Mouse (Mus musculus) induced T-regulatory cell, adult 2 months (primary cell): ENCODE measurements at regions not wholly inside any gene's neighbourhood (a gene's known extent, or its start where the extent isn't known, plus 50 kb on each side); places are given as distances from the start of the nearest gene placed in this dataset.
A peak's percentile ranks its signal among the peaks of the same experiment; 100 is the strongest.

Source experiments
- DNase-seq: peaks from one replicate; pipeline ENCODE4 v3.0.0-alpha.2; 2012; ENCODE audit warnings: low read depth

DNA sequence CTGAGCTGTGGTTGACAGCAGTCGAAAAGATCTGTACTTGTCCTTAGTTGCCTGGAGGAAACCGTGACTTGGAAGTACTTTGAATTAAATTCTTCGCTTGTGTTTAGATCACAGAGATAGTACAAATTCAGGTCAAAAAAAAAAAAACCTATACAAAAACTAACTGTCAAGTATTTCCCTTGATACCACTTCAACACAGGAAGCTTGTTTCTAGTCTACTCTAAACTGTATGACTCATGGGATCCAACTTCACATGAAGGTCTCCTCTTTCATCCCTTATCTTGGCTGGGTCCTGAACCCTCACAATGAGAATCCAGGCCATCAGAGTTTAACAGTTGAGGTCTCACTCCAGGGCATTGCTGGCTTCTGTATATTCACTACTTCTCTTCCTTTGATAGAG lies 54.8 kb downstream of the Tmem30b start:
- DNase-seq: peak; percentile 17

DNA sequence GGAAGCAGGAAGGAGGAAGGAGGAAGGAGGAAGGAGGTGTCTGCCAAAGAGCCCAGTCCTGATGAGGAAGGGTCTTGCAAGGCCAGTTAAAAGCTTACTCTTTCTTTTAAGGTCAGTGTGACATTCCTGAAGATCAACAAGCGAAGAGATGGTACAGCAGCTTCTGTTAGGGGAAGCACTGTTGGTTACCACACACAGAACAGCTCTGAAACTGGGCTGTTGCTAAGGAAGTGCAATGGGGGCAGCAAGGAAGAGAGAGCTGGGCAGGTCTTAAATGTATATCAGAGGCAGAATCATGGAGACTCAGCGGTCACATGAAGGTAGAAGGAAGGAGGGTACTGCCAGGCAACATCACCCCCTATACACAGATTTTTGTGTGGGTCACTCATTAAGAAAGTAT lies 63.3 kb downstream of the Tmem30b start:
- no peak for DNase-seq

DNA sequence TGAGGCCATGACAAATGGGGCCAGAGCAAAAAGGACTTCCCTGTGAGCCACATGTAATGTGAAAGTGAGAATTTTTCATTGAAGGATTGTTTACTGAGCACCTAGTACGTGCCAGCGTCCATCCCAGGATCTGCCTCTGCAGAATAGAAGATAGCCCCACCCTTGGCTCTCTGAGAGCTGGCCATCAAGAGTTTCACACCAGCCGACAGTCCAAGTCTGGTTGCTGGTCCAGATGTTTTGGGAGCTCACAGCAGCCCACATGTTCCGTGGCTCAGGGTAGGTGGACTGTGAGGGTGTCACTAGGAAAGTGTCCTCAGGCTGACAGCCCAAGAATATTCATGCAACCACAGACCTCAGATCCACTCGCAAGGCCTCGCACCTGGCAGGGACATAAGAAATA lies 63.9 kb downstream of the Tmem30b start:
- DNase-seq: no peak

DNA sequence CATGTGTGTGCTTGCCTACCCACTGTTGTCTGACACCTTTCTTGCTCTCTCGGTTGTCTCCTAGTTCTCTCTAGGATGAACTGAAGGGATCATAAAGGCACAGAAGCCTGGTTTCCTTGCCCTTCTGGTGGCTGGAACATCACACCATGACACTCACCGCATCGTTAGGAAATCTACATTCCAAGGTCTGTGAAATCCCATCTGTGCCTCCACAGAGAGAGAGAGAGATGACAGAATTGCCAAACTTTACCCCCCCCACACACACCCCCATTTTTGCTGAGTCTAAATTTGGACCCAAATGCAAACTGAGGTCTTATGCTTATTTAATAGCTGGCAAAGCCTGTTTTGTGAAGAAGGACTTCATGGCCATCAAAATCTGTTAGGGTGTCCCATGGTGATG lies 64.5 kb downstream of the Tmem30b start:
- DNase-seq: no peak

DNA sequence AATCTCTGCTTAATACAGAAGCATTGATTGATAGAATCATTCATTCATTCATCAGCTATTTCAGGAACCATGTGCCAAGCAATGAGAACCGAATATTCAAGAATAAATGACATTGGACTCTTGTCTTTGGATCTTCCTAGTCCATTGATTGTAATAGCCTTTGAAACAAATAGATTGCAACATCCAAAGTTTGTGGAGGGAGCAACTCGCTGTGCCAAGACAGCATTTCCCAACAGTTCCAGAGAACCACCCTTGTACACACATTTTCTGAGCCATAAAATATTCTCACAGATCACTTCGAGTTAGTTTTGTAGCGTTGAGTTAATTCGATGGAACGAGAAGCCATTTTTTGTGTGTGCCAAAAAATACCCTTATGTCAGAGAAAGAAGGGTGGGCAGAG lies 65.0 kb downstream of the Tmem30b start:
- DNase-seq: no peak

DNA sequence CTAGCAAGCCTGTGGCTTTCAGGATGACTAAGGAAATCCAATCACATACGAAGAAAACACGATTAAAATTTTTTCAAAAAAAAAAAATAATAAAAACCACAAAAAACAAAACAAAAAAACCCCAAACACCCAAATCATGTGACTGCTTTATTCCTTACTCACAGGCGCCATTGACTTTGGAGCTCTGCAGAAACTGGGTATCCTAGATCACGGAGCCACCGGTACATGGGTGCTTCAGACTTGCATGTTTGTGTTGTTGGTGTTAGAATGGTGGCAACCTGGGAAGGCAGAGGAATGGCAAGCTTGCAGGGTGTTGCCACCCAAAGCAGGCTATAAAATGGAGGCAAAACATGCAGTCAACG lies 65.6 kb downstream of the Tmem30b start:
- no peak for DNase-seq

DNA sequence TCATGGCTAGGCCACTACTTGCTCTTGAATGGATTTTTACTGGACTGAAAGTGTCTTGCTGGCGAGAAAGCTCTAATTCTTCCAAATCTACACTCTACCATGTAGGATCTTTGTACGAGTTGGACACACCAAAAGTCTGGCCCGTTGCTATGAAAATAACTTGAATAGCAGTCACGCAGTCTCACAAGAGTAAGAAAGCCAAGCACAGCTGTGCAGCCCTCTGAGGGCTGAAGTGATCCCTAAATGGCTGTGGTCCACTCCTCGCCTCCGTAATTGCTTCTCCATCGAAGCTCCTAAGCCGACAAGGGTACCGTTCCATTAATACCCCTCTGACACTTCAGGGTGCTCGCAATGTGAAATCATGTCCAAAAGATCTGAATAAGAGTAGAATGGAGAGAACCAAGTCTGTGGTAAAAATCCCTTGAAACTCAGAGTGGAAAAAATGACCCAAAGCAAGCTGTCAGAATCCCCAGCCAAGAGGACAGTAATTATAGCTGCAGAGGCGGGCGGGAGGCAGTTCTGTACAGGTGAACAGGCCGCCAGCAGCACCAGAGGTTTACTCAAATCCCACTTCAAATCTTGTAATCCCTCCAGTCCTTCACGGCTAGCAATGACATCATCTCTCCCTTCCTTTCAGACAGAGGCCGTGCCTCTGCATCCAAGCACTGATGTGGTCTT lies 66.1 kb downstream of the Tmem30b start:
- DNase-seq: no peak

DNA sequence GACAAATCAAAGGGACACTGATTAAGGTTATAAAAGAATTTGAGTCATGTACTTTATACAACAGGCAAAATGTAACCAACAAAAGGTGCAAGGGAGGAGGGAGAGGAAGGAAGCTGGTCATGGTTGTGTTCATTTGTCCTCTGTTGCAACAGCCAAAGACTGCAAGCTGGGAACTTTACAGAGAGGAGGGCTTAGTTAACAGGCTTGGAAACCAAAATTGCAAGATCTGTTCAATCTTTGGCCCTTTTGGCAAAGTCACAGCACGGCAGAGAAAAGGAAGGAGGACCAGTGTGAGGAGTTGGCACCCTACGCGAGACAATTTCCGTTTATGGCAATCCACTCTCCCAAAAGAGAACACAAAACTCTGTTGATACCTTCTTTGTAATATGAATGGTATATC lies 67.6 kb downstream of the Tmem30b start:
- no peak for DNase-seq

DNA sequence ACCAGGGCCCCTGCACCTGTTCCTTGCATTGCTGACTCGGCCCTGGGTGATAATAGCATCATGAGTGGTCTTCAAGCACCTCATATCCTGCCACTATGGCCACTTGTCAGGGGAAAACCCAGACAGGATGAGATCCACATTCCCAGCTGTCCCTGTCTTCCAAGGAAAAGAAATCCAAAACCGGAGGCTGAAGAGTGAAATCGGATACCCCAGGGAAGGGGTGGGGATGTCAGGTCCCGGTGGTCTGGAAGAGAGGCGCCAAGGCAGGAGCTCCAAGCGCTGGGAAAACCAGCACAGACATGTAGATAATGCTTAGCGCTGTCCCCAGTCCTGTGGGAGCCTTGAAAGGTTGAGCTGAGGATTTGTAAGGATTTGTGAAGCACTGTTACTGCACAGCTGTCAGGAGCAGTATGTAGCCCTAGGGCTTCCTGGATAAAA lies 69.8 kb downstream of the Tmem30b start:
- DNase-seq: no peak

DNA sequence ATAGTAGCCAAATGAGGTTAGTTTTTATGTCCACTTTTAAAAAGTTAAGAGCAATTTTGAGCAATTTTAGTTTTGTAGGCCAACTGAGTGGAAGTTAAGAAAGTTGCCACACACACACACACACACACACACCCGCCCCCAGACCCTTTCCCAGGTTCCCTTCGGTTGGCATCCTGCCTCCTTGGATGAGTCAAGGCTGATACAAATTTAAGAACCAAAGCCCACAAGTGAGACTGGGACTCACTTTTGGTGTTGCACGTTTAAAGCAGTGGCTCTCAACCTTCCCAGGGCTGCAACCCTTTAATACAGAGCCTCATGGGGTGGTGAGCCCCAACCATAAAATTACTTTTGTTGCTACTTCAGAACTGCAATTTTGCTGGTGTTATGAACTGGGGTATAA lies 70.4 kb downstream of the Tmem30b start:
- no peak for DNase-seq

DNA sequence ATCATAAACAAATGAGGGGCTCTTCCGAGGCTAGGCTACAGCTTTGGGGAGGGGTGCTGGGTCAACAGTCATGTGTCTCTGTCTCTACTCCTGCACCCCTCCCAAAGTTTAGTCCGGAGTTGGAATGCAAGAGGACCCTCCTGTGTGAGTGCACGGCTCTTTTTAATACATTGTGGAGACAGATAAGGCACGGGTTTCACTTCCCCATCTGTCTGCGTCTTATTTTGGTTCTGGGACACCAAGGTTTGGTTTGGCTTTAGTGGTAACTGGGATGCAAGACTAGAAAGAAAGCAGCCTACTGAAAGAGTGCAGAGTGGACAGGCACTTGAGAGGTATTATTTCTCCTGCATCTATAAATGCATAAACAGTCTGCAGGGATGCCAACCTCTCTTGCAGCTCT lies 71.2 kb downstream of the Tmem30b start:
- no peak for DNase-seq

DNA sequence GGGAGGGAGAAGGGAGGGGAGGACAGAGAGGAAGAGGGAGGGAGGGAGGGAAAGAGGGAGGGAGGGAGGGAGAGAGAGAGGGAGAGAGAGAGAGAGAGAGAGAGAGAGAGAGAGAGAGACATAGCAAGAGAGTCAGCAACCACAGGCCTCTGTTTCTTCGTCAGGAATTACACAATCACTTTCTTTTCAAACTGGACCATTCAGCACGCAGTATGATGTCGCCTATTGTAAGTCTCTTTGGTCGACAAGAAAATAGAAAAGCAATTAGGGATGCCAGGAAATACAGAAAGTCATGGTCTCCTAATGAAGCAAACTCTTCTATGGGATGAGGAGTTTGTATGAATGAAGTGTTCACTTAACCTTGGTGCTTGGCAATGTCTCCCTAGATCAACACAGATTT lies 73.1 kb downstream of the Tmem30b start:
- DNase-seq: no peak

DNA sequence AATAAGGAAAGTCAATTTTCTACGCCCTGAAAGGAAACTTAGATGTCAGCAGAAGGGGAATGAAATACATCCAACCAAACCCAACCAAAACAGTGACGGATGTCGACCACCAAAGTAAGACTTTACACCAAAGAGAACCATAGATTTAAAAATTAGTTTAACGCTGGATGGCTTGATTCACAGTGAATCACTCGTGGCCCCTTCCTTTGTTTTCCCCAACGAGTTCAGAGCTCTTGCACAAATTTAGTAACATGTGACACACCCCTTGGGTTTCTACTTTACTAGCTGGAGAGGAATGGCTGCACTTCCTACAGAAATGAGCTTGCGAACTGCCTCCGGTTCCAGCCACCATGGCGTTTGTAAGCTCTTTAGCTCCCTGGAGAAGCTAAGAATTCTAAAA lies 74.2 kb downstream of the Tmem30b start:
- no peak for DNase-seq

DNA sequence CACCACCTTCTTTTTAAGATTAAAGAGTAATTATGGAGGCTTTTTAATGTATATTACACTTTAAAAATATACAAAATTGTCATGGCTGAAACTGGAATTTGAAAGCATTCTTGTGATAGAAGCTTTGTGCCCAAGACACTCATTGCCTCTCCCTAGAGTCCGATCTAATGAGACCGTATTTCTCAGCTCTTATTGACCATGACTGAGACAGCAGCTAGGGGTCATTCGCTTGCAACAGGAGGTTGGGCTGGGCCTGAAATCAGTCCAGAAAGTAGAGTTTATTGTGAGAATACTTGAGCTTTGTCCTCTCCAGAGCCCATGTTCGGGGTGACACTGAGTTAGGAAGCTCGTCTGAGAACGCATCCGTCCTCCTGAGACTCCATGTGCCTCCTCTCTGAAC lies 79.7 kb downstream of the Tmem30b start:
- DNase-seq: no peak

DNA sequence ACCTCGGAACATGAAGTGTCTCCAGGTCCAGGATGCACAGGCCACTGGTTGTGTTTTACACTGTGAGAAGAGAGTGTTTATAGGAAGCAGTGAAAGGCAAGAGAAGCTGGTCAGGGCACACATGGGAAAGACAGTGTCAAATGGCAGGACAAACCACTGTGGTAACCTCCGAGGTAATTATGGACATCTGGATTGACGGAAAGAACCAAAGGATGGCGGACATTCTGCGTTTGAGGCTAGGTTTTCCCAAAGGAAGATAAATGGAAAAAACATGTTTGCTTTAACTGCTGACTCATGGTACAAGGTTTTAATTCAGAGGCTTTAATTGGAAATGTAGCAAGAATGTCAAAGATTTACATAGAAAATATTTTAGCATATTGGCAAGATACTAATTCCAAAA lies 80.2 kb downstream of the Tmem30b start:
- no peak for DNase-seq

DNA sequence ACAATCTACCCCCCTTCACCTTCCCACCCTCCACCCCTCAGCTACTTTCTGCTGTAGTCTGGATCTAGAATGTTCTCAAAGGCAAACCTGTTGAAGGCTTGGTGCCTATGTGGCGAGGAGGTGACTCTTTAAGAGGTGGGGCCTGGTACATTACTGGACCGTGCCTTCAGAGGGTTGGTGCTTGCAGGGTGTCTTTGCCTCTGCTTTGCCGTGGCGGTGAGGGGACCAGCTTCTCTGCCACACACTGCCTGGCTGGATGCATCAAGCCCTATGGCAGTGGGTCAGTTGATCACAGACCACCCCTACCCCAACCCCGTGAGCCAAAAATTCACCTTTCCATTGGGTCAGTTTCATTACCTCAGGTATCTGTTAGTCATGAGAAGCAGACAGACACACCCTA lies 81.9 kb downstream of the Tmem30b start:
- no peak for DNase-seq

DNA sequence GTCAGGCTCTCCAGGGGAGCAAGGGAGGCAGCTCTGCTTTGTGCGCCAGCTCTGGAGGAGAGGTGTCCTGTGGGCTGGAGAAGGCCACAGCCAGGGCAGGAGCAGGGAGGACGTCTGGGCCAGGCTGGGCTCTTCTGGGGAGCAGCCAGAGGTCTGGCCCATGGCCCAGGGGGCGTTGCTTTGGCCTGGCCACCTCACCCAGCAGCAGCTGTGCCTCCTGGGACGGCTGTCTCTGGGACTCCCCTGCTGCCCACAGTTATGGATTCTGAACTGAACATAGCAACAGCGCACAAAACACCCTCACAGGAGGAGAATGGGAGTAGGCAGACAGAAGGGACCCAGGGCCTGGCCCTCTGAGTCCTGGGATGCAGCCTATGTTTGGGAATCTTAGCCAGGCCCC lies 84.1 kb downstream of the Tmem30b start:
- no peak for DNase-seq

DNA sequence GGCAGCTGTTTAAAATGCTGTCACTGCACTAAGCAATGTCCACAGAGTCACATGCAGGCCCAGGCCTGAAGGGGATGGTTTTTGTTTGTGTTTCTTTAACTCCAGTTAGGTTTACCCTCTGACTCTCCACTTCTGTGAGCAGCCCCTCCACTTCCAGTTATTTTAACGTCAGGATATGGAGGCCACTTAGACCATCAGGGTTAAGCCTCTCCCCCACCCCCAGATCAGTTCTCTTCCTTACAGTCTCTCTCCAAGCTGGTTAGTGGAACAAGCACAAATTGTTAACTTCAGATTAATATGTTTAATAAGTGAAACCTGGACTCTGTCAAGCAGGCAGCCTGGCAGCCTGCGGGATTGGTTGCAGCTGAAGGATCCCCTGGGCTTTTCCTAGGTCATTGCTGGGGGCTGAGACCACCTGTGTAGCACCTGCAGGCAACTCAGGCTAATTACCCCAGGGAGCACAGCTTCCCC lies 85.9 kb downstream of the Tmem30b start:
- DNase-seq: no peak

DNA sequence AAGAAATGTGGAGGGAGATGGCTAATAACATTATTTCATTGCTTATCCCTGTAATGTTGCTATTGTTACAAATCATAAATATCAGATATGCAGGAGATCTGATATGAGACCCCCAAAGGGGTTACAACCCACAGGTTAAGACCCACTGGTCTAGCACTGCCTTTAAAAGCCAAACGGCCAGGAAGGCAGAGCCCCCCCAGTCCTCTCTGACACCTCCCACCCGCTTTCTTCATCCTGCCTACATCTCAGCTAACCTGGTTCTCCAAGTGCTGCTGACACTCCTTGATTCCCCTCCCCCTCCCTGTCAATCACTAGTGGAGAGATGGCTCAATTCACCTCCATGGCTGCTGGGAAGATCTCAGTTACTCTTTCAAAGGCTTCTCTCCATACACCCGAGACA lies 94.9 kb downstream of the Tmem30b start:
- no peak for DNase-seq

DNA sequence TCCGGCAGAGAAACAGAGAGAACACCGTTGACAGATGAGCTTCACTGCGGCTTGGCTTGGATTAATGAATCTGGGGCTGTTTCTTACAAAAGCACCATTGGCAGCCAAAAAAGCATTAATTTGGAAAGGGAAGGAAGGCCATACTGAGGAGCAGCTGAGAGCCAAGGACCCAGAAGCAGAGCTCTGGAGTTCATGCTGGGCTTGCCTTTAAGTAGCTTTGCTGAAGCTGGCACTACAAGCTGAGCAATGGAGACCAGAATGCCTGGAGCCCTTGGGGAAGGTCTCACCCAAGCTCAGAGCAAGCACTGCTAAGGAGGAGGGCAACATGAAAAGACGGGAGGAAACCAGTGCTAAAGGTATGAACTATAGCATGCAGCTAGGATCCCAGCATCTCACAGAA lies 95.7 kb downstream of the Tmem30b start:
- no peak for DNase-seq

DNA sequence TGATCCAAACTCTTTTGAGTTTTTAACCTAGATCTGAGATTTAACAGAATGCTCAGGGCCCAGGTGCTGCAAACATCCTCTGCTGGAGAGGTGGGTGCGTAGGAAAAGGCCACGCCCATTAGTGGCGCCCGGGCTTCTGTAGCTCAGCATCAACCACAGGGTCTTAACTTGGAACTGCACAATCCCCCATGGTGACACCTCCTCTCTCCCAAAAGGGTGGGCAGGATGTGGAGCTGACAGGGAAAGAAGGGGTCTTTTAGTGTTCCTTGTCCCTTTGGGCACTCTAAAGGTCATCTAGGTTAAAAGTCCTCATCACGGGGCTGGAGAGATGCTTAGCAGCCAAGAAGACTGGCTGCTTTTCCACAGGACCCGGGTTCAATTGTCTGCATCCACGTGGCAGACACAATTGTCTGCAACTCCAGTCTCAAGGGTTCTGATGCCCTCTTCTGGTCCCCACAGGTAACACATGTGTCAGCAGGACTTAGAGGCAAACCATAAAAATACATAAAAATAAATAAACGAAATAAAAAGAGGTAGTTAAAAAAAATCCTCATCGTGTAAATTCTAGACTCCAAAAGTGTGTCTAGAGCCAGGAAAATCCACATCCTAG lies 96.2 kb downstream of the Tmem30b start:
- DNase-seq: peak; percentile 49

DNA sequence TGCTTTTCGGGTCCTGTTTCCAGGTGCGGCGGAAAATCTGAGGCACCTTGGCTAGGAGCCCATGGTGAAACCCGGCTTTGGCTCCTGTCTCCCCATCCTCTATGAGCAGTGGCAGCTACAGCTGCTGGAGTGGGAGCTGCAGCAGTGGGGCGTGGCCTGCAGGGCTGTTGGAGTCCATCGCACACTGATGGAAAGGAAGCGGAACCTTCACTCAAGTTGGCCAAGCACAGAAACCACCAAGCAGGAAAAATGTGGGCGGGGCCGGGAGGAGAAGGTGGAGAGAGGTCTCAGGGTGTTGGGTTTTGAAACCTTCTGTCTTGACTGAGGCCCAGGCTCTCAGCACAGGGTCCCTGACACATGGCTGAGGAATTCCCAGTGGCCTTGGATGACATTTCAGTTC lies 97.1 kb downstream of the Tmem30b start:
- no peak for DNase-seq

DNA sequence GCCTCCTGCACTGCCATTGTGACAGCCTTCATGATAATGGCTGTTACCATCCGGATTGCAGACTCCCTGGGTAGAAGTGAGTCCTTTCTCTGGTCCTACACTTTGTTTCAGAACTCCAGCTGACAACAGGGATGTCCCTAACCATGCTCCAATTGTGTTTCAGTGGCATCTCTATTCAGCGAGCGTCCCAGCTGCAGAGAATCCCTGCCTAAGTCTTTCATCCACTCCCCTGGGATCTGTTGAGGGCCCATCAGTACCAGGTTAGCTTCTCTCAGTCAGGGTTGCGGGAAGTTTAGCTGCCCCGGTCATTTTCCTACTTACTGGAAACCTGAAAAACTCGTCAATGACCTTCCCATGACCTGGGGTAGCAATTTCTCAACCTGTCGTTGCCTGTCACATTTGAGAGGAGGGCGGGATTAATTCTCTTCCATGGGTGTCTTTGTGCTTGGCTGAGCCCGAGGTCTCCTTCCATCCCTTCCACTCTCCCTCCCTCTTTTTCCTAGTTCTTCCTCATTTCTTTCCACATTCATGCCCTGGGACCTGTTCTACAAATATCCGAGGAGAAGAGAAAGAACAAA lies 97.7 kb downstream of the Tmem30b start:
- DNase-seq: no peak

DNA sequence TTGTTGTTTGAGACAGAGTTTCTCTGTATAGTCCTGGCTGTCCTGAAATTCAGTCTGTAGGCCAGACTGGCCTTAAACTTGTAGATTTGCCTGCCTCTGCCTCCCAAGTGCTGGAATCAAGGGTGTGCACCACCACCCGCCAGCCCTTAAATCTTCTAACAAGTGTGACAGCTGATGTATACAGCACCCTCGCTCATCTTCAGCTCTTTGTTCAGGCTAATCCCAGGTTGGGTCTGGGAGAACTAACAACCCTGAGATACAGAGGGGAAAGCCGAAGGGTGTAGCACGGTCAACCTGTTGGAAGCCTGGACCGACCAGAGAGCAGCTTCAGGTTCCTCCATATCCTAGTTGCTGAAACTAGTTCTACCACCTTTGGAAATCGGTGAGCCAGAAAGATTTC lies 99.0 kb downstream of the Tmem30b start:
- DNase-seq: no peak
